Comparison of ENCODE assay signal across 20 mouse cellular contexts in genomic region chr10:107473497-107473896, GRCm38 (mm10). TPM values are rescaled to one million over a fixed set of nuclear protein-coding genes. Genes with fewer than 3 reads are reported as not detected.
DNase-seq lines count a peak whose midpoint lies in the region; TF ChIP-seq lines count a peak whose summit lies in the region.
"Had no signal": no experiment of that assay in that cellular context is flagged by ENCODE, and none has a peak within 500 bp of the region (broad histone marks: within the 10 kb centered on the region; RNA-seq: fewer than 3 reads in every experiment).

No protein-coding gene starts in this region.

- H3K27ac ChIP-seq in kidney, adult 2 months (ENCODE audit: insufficient read depth, low read depth, low read length): no peak overlapping the region
- H3K27ac ChIP-seq: forebrain, embryonic 15.5 days; liver, embryonic 13.5 days; neural tube, embryonic 12.5 days had no signal

- peak; percentile 4 for DNase-seq in cerebellum, adult 9-10 months
- DNase-seq in cerebellum, postnatal 14 days: no peak
- peak; percentile 4 for DNase-seq in kidney, adult 2 months
- no peak for DNase-seq in kidney, postnatal 4 days
- peak; percentile 36 for DNase-seq in lung, postnatal 36 days
- no peak for DNase-seq in lung, postnatal 14 days
- no peak for DNase-seq in brain, embryonic 14.5 days (ENCODE audit: low read depth)
- DNase-seq in testis, postnatal 14 days (ENCODE audit: low spot score): no peak
- DNase-seq: adrenal gland, postnatal 25 days; B cell, adult 2 months; gastrocnemius, postnatal 25 days; heart, postnatal 4 days; liver, embryonic 13.5 days; midbrain, embryonic 14.5 days had no signal

- no peak for TF ChIP-seq POLR2A in kidney, adult 2 months (IDR thresholded peaks at IDR 0.05; ENCODE audit: low read depth, low read length)
- no peak for TF ChIP-seq POLR2A in brain, embryonic 14.5 days (IDR thresholded peaks at IDR 0.05; ENCODE audit: borderline replicate concordance, extremely low read depth, insufficient read depth, insufficient read length, poor library complexity, severe bottlenecking)

- TF ChIP-seq CTCF in kidney, adult 2 months (conservative IDR thresholded peaks at IDR 0.05; ENCODE audit: insufficient read depth, insufficient read length, low read depth, low read length): peak; percentile 24; the same call in 1 of the 2 replicates
- peak; percentile 36; the same call in 1 of the 2 replicates for TF ChIP-seq CTCF in brain, embryonic 14.5 days (IDR thresholded peaks at IDR 0.05; ENCODE audit: borderline replicate concordance, extremely low read depth, insufficient read depth, insufficient read length)

- H3K4me3 ChIP-seq in kidney, adult 2 months (ENCODE audit: insufficient read depth, low read depth, low read length): no peak overlapping the region
- H3K4me3 ChIP-seq: forebrain, embryonic 15.5 days; liver, embryonic 13.5 days; neural tube, embryonic 12.5 days had no signal

- H3K36me3 ChIP-seq in kidney, adult 2 months (ENCODE audit: control insufficient read depth, insufficient read depth, low read length): no peaks in the 10 kb centered on the region
- H3K36me3 ChIP-seq: forebrain, embryonic 15.5 days; liver, embryonic 13.5 days; neural tube, embryonic 12.5 days had no signal

- WGBS in kidney, adult 2 months: 50% methylated on average over 2 of the region's 2 CpGs

- no peaks in the 10 kb centered on the region for H3K27me3 ChIP-seq in kidney, adult 2 months (replicated peaks; ENCODE audit: control insufficient read depth, insufficient read depth, low read length)
- H3K27me3 ChIP-seq: forebrain, embryonic 15.5 days; liver, embryonic 13.5 days; neural tube, embryonic 12.5 days had no signal

- no peaks in the 10 kb centered on the region for H3K4me1 ChIP-seq in kidney, adult 2 months (ENCODE audit: control insufficient read depth, insufficient read depth, low read length)
- H3K4me1 ChIP-seq: forebrain, embryonic 15.5 days; liver, embryonic 13.5 days; neural tube, embryonic 12.5 days had no signal

RNA-seq across cellular contexts. Expression of gene Myf5, which starts 12.4 kb away (rescaled TPM):
- 0.09 TPM in 1 of 2 replicates, not detected in the other for polyA plus RNA-seq in kidney, adult 2 months (2012; rRNA removed)
- 0.04 and 0.10 TPM in 2 replicates for polyA plus RNA-seq in brain, embryonic 14.5 days (2012; rRNA removed)
- polyA plus RNA-seq: forebrain, embryonic 15.5 days; inflammation-experienced regulatory T-cells, adult 6 months; large intestine, adult 2 months; midbrain, embryonic 14.5 days; small intestine, adult 2 months had no signal

RNA-seq across cellular contexts. Expression of gene Myf6, which starts 21.0 kb away (rescaled TPM):
- polyA plus RNA-seq in kidney, adult 2 months (2012; rRNA removed): 0.61 TPM in 1 of 2 replicates, not detected in the other
- 0.05 TPM in 1 of 2 replicates, not detected in the other for polyA plus RNA-seq in brain, embryonic 14.5 days (2012; rRNA removed)
- polyA plus RNA-seq: forebrain, embryonic 15.5 days; heart, embryonic 11.5 days; inflammation-experienced regulatory T-cells, adult 6 months; large intestine, adult 2 months; midbrain, embryonic 14.5 days; small intestine, adult 2 months had no signal

Comparison
In these comparisons a context has a peak if more than half of its experiments do, and no peak if none do; other contexts are left out.
1. DNase-seq: peak in cerebellum, adult 9-10 months (single experiment), kidney, adult 2 months (single experiment) and lung, postnatal 36 days (single experiment); none in cerebellum, postnatal 14 days (0 of 2), kidney, postnatal 4 days (0 of 2), lung, postnatal 14 days (single experiment), brain, embryonic 14.5 days (single experiment) and testis, postnatal 14 days (single experiment).